Mouse (Mus musculus) olfactory bulb, adult 2 months (tissue): ENCODE measurements around the gene Psmd8.

Source experiments
- CTCF ChIP-seq: fragments of 200-500 bp; IDR thresholded peaks from 2 replicates; pipeline ENCODE4 v1.5.1; 2012; ENCODE audit warnings: low read depth, mild to moderate bottlenecking, low read length, moderate library complexity; ENCODE audit not compliant: insufficient read depth
- POLR2A ChIP-seq: fragments of 200-500 bp; IDR thresholded peaks from 2 replicates; pipeline ENCODE4 v1.6.1; 2012; ENCODE audit warnings: mild to moderate bottlenecking, low read depth, low read length, moderate library complexity; ENCODE audit not compliant: insufficient read depth

DNA sequence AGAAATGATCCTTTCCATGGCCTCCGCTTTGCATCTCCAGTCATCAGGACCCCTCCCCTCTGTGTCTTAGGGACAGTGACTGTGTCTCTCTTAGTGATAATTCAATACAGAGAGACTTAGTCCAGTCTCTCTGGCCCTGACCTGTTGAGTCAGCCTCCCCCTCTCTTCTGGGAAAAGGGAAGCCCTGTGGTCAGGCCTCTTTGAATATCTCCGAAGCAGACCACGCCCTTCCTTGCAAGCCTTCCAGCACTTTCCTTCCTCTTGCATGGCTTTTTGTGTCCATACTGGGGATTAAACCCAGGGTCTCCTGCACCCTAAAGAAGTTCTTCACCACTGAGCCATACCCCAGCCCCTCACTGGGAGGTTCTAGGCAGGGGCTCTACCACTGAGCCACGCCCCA is 36.5 kb downstream of the Psmd8 start:
- no peak for TF ChIP-seq CTCF
- no peak for TF ChIP-seq POLR2A
